Mouse (Mus musculus) thymus, adult 2 months (tissue): ENCODE data around the gene Nmt1. TPM values are rescaled to one million over a fixed set of nuclear protein-coding genes. Genes with fewer than 3 reads are reported as not detected.
A peak's percentile ranks its signal among the peaks of the same experiment; 100 is the strongest.

Source experiments
- DNase-seq: peaks from one replicate; pipeline ENCODE4 v3.0.0; 2021
- H3K27ac ChIP-seq: fragments of 200-500 bp; 2 replicates; pipeline ENCODE4 v1.5.1; 2012; ENCODE audit warnings: low read length, control low read depth; ENCODE audit not compliant: control insufficient read depth, insufficient read depth
- H3K27me3 ChIP-seq: fragments of 200-500 bp; 2 replicates; pipeline ENCODE4 v1.6.1; 2012; ENCODE audit warnings: mild to moderate bottlenecking, low read length, moderate library complexity, mixed read lengths; ENCODE audit not compliant: control insufficient read depth, insufficient read depth
- H3K36me3 ChIP-seq: fragments of 200-500 bp; 2 replicates; pipeline ENCODE4 v1.6.1; 2012; ENCODE audit warnings: mild to moderate bottlenecking, low read length, moderate library complexity; ENCODE audit not compliant: control insufficient read depth, insufficient read depth
- H3K4me1 ChIP-seq: fragments of 200-500 bp; replicated peaks from 2 replicates; pipeline ENCODE4 v1.6.1; 2012; ENCODE audit warnings: low read length; ENCODE audit not compliant: control insufficient read depth, insufficient read depth
- H3K4me3 ChIP-seq: fragments of 200-500 bp; 2 replicates; pipeline ENCODE4 v1.5.1; 2012; ENCODE audit warnings: mild to moderate bottlenecking, low read length, control low read depth, moderate library complexity; ENCODE audit not compliant: control insufficient read depth, insufficient read depth
- CTCF ChIP-seq: fragments of 200-500 bp; IDR thresholded peaks from 2 replicates; pipeline ENCODE4 v1.5.1; 2012; ENCODE audit warnings: mild to moderate bottlenecking, control low read depth, low read length, moderate library complexity, borderline replicate concordance; ENCODE audit not compliant: control insufficient read depth, poor library complexity, insufficient read depth; ENCODE audit errors: extremely low read depth
- POLR2A ChIP-seq: fragments of 200-500 bp; IDR thresholded peaks from 2 replicates; pipeline ENCODE4 v1.6.1; 2012; ENCODE audit warnings: mild to moderate bottlenecking, low read length, control low read depth, moderate library complexity; ENCODE audit not compliant: control insufficient read depth, poor library complexity, insufficient read depth; ENCODE audit errors: extremely low read depth
- WGBS: fragments of 180-500 bp; shearing (Covaris S2); methylation state at CpG from one replicate; pipeline ENCODE4 v1.1.7; 2018; 5-methylcytosine and 5-hydroxymethylcytosine counted together
- polyA plus RNA-seq: library from polyadenylated mRNA; depleted of rRNA; stranded (reverse); fragments of >200 nt; gene quantifications from 2 replicates; pipeline ENCODE4 v1.2.3, GENCODE M21; 2012

The Nmt1 gene
- polyA plus RNA-seq, 1 experiment, result 52.5 TPM

DNA sequence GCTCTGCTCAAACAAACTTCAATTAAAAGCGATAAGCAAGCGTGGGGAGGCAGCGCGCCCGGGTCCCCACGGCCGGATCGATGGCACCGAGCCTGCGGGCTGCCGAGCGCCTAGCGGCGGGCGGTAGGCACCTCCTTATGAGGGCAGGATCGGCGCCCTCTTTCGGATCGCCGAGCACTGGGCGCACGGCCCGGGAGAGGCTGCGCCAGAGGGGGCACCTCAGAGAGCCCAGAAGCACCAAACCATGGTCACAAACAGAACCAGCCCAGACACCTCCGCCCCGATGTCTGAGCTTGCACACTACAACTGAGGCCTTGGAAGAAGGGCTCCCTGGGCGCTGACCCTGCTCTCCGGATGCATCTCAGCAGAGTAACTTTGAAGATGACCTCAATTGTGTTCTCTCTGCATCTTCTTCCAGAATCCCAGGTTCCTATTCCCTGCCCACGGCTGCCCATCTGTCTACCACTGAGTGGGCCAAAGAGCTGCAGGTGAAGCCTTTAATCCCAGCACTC, 37.8 kb upstream of the Nmt1 start:
- Histone ChIP-seq H3K27me3 (peaks cover 3% of the 10 kb centered on the region; the same call in 1 of the 2 replicates), H3K36me3 (no peaks in the 10 kb centered on the region), H3K4me1 (peaks cover 6% of the 10 kb centered on the region), H3K27ac (no peak overlapping the region), H3K4me3 (no peak overlapping the region)
- WGBS, result 3% methylated on average over 29 of the region's 29 CpGs
- DNase-seq, result peak; percentile 44
- 0 out of 2 replicates have a peak, but pooled peaks have one; percentile 7 for TF ChIP-seq CTCF
- TF ChIP-seq POLR2A, result no peak

DNA sequence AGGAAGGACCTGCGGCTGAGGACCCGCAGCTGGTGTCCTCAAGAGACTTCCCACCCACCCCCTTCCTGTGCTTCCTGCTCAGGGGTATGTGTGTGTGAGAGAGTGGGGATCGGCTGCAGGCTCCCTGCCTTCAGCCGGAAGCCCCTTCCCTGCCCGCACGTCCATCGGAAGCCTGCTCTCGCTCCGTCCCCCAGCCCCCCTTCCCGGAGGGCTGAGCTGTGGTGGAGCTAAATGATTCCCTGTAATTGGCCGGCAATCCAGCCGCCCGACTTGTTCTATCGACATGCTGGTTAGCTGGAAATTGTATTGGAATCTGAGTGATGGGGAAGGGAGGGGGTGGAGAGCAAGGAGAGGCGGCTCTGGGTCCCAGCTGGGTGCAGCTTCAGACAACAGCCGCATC, 36.3 kb upstream of the Nmt1 start:
- TF ChIP-seq CTCF (no peak), POLR2A (no peak)
- DNase-seq, result no peak
- Histone ChIP-seq H3K36me3 (peaks cover 8% of the 10 kb centered on the region; the same call in 1 of the 2 replicates), H3K27ac (no peak overlapping the region), H3K4me1 (peaks cover 6% of the 10 kb centered on the region), H3K4me3 (no peak overlapping the region), H3K27me3 (peaks cover 3% of the 10 kb centered on the region; the same call in 1 of the 2 replicates)
- 6% methylated on average over 16 of the region's 16 CpGs for WGBS

DNA sequence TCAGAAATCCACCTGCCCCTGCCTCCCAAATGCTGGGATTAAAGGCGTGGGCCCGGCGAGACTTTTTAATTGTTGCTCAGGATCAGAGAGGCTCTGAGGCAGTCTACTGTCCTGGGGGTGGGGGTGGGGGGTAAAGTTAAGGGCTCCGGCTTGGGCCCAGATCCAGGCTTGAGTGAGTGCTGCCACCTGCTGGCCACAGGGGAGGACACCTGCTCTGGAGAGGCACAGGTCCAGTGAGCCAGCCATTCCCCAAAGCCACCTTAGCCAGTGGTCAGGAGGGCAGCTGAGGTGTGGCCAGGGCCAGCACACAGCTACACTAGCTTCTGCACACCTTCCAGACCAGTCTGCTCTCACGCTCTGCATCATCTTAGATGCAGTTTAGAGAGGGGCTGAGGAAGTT, 35.0 kb upstream of the Nmt1 start:
- peak; percentile 69 for DNase-seq
- Histone ChIP-seq H3K4me1 (peaks cover 7% of the 10 kb centered on the region), H3K27me3 (peaks cover 3% of the 10 kb centered on the region; the same call in 1 of the 2 replicates), H3K27ac (no peak overlapping the region), H3K36me3 (peaks cover 8% of the 10 kb centered on the region; the same call in 1 of the 2 replicates), H3K4me3 (no peak overlapping the region)
- WGBS, result 23% methylated on average over 5 of the region's 5 CpGs
- TF ChIP-seq POLR2A (no peak), CTCF (peak; percentile 88)

DNA sequence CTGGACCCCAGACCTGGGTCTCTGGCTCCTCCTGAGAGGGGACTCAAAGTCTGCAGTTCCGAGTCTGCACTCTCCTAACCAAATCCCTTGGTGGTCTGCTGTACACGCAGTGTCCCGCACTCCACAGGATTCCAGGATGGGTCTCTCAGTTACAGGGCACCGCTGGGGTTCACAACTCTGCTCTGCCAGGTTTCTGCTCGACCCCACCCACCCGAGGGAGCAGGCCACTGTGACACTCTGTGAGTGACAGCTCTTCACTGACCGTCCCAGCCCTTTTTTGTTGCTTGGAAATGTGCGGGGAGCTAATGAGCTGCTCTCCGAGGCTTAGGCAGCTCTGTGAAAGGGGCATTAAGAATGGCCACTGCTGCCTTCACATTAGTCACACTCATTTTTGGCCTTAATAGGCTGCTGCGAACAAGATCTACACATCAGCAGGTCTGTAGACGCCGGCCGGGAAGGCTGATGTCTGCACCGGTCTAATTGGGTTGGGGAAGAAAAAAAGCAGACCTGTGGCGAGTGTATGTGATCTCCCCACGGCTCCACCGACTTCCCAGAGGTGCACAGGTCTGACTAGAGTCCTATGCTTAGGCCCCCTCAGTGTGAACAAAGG, 34.5 kb upstream of the Nmt1 start:
- peaks cover 3% of the 10 kb centered on the region; the same call in 1 of the 2 replicates for H3K27me3 ChIP-seq
- TF ChIP-seq CTCF (no peak), POLR2A (no peak)
- no peak for DNase-seq
- no peak overlapping the region for H3K4me3 ChIP-seq
- H3K27ac ChIP-seq, result no peak overlapping the region
- H3K4me1 ChIP-seq, result peaks cover 13% of the 10 kb centered on the region
- peaks cover 8% of the 10 kb centered on the region; the same call in 1 of the 2 replicates for H3K36me3 ChIP-seq
- WGBS, result 85% methylated on average over 17 of the region's 17 CpGs

DNA sequence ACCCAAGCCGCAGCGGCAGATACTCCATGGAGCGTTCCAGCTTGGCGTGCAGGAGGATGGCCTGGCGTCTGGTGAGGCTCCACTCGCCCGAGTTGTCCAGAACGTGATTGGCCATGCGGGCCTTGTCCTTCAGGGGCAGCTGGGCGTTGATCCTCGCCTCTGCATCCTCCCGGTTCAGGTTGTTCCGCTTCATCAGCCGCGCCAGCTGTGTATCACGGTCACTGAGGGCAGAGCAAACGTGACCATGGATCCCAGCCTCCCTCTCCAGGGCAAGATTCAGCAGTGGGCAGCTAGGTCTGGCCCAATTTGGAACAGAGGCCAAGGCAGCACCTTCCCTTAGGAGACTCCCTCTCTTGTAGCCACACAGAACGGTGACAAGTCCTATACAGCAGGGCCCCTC, 33.0 kb upstream of the Nmt1 start:
- no peak for DNase-seq
- TF ChIP-seq CTCF (no peak), POLR2A (no peak)
- H3K4me3 ChIP-seq, result no peak overlapping the region
- H3K27me3 ChIP-seq, result no peaks in the 10 kb centered on the region; the same call in 1 of the 2 replicates
- peaks cover 8% of the 10 kb centered on the region; the same call in 1 of the 2 replicates for H3K36me3 ChIP-seq
- no peak overlapping the region for H3K27ac ChIP-seq
- H3K4me1 ChIP-seq, result peaks cover 25% of the 10 kb centered on the region
- WGBS, result 97% methylated on average over 18 of the region's 18 CpGs

DNA sequence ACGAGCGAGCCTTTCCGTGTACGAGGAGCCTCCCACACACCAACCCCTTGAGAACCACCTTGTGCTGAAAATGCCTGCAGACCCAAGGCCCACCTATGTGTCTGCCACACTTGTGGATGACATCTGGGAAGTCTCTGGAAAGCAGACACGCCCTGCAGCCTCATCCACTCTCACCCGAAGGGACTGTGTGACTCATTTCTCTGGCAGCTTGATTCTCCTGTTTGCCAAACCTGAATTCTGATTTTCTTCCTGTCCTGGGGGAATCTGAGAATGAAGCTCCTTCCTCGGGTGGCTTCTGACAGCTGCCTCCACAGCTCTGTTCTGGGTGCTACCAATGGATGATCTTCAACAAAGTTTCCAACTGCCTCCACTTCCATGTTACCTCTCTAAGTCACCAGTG, 31.6 kb upstream of the Nmt1 start:
- Histone ChIP-seq H3K4me1 (peaks cover 25% of the 10 kb centered on the region), H3K4me3 (no peak overlapping the region), H3K27me3 (no peaks in the 10 kb centered on the region; the same call in 1 of the 2 replicates), H3K36me3 (peaks cover 8% of the 10 kb centered on the region; the same call in 1 of the 2 replicates), H3K27ac (no peak overlapping the region)
- 96% methylated on average over 7 of the region's 7 CpGs for WGBS
- no peak for DNase-seq
- no peak for TF ChIP-seq POLR2A
- no peak for TF ChIP-seq CTCF
